Mouse (Mus musculus): ENCODE data around the gene Jade2.

Jade2 gene

DNA sequence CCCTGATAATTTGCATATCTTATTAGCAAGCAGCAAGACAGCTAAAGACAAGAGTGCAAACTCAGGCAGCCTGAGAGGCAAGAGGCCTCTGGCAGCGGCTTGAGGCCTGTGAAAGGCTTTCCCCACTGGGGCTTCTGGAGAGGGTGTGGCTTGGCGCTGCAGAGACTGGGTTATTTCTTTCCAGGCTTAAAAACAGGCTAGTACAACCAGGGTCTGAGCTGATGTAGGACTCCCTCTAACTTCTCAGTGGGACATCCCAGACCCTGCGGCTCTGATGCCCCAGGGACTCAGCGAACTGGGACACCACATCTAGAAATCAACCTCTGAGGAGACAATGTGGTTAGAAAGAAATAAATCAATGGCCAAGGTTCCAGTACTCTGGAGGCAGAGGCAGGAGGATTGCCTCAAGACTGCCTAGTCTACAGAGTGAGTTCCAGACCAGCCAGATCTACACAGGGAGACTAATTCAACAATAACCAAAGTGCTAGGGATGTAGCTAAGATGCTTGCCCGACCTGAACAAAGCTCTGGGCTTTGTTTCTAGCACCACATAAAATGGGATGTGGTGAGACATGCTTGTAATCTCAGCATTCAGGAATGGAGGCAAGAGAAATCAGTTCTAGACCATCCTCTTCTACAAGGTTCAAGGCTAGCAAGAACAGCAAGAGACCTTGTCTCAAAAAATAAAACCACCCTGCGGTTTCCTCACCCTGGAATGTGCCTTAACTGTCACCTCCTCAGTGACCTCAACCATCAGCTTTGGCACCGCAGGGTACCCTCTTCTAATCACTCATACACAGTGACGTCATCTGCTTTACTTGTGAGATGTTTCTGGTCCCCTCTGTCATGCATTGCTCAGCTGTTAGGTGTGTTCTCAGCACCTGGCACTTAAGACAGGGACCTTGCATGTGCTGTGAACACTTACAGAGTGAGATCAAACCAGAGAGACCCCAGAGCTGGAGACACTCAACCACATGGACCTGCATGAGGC, 20.0 kb downstream of the Jade2 start:
- in situ Hi-C loops (cut with MboI; ENCODE audit: unreplicated experiment in 2 of 2) = no loop called here

DNA sequence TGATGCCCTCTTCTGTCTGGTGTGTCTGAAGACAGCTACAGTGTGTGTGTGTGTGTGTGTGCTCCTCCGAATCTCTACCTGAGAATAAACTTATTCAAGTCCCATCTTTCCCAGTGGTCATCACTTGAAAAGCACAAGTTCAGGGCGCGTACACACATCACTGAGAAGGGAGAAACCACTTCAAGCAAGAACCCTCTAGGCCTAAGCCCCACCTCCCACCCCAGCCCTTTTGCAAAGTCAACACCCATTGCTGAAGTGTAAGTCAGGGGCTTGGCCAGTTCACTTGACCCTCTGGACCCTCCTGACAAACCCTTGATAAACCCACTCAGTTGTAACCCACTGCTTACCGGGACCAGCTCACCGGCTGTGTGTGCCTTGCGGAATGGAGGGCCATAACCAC, 20.9 kb downstream of the Jade2 start:
- in situ Hi-C loops (cut with MboI; ENCODE audit: unreplicated experiment in 2 of 2) = no loop called here

DNA sequence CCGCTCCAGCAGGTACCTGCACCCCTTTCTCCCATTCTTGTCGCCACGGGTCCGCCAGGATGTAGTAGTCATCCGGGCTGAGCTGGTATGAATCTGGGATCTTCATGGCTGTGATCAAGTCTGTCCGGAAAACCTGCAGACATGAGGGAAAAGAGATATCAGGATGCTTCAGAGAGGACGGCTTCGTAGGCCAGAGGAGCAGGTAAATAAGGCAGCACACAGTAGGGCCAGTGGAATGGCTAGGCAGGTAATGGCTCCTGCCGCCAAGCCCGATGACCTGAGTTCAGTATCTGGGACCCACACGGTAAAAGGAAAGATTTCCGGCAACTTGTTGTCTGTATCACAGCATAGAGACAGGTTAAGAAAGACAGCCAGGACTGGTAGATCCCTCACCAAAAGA, 21.9 kb downstream of the Jade2 start:
- in situ Hi-C loops (cut with MboI; ENCODE audit: unreplicated experiment in 2 of 2) = no loop called here

DNA sequence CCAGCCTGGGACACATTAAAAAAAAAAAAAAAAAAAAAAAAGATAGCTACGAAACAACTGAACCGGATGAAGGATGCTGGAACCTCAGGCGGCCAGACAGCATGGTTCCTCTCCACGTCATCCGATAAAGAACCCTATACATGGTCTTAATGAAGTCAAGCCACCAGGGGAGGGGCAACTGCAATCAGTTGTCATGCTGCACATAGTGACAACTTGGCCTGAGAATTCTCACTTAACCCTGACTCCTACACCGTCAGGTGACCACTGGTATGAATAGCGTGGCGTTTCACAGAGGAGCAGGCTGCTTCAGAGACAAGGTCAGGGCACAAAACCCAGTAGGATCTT, 23.4 kb downstream of the Jade2 start:
- in situ Hi-C loops (cut with MboI; ENCODE audit: unreplicated experiment in 2 of 2) = no loop called here

DNA sequence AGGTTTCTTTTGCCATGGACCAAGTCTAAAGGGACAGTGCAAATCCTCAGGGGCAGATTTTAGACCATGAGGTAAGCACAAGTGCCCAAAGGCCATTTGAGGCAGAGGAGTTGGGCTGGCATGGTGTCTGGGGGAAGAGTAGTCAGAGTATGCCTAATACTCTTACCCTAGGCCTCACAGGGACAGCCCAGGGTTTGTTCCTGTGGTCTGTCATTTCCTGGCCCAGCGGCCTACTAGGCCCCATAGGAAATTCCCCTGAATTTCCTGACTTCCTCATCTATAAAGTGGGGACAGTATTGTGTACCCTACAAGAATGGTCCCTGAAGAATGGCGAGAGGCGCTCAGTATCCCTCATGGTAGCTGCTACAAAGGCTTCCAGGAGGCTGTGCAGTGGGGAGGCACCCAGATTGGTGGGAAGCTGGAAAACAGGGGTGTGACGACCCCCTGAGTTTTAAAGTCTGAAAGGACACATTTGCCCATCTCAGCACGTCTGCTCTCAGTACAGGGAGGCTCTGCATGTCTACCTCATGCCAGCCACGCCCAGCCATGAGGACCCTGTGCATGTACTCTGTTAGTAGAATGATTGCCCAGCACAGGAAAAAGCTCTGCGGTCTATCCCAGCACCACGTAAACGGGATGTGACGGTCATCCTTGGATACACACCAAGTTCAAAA, 23.9 kb downstream of the Jade2 start:
- in situ Hi-C loops (cut with MboI; ENCODE audit: unreplicated experiment in 2 of 2) = no loop called here

DNA sequence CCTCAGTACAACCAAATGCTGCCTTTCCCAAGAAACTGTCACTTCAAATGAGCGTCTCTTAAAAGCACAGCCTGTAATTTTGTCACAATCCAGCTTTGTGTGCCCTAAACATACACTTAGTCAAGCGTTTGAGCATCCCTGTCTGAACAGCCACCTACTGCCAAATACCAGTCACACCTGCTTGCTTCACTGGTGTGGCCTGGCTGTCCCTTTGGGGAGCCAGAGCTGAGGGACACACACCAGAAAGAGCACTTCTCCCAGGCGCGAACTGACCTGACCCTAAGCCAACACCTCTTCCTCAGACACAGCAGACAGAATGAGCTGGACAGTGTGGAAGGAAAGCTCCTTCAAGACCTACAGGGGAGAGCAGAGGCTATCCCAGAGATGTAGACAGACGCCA, 24.5 kb downstream of the Jade2 start:
- in situ Hi-C loops (cut with MboI; ENCODE audit: unreplicated experiment in 2 of 2) = no loop called here

DNA sequence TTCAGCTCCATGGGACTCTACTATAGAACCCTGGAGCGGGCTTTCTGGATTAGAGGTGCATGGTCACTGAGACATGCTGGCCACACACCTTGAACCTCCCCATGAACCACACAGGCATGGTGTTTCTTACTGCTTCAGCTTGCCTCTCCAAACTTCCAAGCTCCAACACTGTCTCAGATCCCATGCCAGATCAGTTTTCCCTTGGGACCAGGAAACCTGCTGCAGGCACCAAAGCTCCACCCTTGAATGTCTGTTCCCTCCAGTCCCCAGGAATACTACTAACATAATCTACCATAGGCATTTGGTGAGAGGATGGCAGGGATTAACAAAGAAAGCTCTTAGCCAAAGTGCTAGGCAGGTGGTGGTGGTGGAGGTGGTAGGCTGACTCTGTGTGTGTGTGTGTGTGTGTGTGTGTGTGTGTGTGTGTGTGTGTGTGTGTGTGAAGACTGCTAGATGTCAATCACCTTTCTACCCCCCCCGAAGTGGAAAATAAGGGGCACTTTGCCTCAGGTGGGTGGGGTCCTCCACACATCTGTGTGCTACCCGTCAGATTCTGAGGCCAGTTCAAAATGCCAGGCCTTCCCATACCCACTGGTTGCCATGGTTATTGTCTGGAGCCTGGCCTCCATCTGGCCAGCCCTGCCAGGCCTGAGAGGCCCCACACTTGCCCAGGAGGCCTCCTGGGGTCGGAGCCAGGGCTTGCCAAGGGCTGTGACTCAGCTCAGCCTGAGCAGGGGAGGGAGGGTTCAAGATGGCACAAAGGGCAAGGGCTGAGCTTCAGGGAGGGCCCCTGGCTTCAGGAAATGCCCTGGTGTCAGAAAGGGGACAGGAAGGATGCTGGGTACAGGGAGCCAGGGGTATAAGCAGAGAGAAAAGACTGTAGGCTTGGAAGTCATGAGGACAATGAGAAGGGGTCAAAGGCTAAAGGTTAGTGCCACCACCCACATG, 25.2 kb downstream of the Jade2 start:
- in situ Hi-C loops (cut with MboI; ENCODE audit: unreplicated experiment in 2 of 2) = no loop called here

DNA sequence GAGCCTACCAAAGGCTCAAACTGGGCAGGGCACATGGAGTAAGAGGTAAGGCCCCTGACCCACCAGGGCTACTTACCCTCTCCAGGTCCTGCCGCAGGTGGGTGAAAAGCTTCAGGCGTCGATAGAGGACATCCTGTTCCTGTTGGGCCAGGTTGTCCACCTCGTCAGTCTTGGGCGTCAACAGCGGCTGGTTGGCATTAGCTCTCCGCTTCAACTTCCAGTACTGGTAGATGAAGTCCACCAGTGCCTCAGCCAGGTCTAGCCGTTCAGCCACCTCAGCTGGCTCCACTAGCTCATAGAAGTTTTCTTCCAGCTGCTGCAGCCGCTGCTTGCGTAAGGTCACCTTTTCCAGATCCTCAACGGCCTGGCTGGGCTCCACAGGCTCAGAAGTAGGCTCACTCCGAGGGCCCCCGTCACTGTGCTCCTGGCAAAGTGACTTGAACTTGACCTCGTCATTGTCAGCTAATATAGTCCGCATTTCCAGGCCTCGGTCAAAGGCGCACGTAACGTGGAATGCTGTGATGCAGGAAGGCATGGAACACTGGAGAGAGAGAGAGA, 32.5 kb downstream of the Jade2 start:
- in situ Hi-C loops (cut with MboI; ENCODE audit: unreplicated experiment in 2 of 2) = loop anchor here (5.0 to 25.0 kb wide), 4 partner anchors 147 to 520 kb away; no protein-coding TSS in a partner anchor

DNA sequence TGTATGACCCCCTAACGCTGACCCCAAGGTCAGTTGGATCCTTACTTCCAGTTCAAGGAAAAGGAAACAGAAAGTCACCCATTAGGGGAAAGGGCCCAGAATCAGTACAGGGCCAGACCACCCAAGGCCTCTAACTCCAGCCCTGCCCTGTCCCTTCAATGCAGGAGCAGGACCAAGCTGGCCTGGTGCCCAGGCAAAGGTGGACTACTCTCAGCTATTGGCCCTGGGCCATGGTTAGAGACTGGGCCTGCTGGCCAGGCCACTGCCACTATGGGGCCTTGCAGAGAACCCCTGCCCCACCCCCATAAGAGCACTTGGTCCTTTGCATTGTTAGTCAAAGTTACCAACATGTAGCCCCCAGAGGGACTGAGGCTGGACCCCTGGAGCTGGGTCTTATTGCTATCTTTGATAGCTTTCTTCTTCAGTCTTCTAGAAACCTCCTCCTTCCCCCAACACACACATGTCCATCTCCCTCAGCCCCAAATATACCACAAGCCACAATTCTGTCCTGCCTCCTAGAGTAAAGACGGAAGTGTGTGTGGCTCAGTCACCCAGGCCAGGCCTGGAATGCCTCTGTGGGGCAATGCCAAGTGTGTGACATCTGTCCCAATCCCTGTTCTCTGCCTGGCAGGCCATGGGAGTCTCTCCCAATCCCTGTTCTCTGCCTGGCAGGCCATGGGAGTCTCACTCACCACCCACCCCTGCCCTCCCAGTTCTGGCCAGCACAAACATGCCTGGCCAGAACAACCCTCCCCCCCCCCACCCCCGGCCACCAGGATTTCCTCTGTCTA, 33.3 kb downstream of the Jade2 start:
- in situ Hi-C loops (cut with MboI; ENCODE audit: unreplicated experiment in 2 of 2) = loop anchor here (5.0 to 25.0 kb wide), 4 partner anchors 148 to 521 kb away; no protein-coding TSS in a partner anchor

DNA sequence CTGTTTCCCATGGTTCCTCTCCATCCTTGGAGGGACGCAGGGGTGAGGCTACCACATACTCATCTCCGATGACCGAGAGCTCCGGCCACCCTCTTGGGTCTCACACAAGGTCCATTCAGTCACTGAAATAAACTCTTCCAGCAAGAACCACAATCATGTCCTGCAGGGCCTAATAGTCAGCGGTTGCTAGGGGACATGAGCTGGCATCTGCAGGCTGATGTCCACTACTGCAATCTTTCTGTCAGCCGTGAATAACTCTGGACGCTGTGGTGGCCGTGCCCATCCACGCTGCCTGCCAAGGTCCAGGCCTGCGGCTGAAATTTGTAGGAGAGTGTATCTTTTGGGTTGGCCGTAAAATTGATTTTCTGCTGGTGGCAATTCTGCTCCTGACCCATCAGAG, 34.2 kb downstream of the Jade2 start:
- in situ Hi-C loops (cut with MboI; ENCODE audit: unreplicated experiment in 2 of 2) = loop anchor here (5.0 to 25.0 kb wide), 4 partner anchors 149 to 522 kb away; no protein-coding TSS in a partner anchor

DNA sequence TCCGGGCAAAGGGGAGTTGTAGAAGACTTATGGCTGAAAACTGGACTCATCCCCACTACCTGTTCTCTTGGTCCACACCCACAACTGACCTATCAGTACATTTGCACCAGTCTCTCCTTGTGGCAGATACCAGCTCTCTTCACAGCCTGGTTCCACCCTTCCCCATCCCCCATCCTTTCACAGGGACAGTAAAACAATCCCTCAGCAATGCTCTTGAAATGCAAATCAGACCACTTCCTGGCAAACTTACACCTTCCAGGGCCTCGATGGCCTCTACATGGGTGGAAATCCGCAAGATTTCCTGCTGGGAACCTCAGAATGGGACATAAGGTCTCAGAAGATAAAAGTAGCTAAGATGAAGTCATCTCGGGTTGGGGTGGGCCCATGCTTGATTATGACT, 34.7 kb downstream of the Jade2 start:
- in situ Hi-C loops (cut with MboI; ENCODE audit: unreplicated experiment in 2 of 2) = loop anchor here (5.0 to 25.0 kb wide), 4 partner anchors 150 to 522 kb away; no protein-coding TSS in a partner anchor

DNA sequence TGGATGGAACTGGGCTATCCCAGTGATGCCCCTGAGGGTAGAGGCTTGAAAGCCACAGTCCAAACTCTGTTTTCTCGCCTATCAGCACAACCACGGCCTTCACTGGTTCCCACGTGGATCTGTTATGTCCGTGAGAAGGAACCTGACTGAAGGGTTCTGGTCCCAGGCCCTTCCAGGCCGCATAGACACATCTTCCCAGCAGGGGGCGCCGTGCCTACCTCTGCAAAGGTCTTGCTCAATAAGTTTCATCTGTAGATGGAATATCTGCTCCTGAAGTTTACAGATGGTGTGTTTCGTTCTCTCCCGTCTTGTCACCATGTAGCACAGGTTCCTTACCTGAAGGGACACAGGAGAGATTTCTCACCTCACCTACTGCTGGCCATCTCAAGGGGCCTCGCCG, 36.6 kb downstream of the Jade2 start:
- in situ Hi-C loops (cut with MboI; ENCODE audit: unreplicated experiment in 2 of 2) = loop anchor here (5.0 to 25.0 kb wide), 4 partner anchors 151 to 524 kb away; no protein-coding TSS in a partner anchor

DNA sequence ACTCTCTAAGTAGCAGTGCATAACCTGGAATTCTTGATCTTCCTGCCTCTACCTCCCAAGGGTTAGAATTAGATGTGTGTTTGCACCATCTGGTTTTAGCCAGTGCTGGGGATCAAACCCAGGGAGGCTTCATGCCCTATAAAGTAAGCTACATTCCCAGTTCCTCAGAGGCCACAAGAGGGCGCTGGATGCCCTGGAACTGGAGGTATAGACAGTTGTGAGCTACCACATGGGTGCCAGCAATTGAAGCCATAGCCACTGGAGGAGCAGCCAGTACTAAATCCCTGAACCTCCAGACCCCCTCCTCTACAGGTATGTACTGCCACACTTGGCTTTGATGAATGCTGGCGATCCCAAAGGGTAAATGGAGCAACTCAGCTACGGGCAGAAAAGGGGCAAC, 37.5 kb downstream of the Jade2 start:
- in situ Hi-C loops (cut with MboI; ENCODE audit: unreplicated experiment in 2 of 2) = loop anchor here (5.0 to 25.0 kb wide), 7 partner anchors 32 to 525 kb away; partner anchors contain the start of gene Cdkn2aipnl (in 1 of the 2)

DNA sequence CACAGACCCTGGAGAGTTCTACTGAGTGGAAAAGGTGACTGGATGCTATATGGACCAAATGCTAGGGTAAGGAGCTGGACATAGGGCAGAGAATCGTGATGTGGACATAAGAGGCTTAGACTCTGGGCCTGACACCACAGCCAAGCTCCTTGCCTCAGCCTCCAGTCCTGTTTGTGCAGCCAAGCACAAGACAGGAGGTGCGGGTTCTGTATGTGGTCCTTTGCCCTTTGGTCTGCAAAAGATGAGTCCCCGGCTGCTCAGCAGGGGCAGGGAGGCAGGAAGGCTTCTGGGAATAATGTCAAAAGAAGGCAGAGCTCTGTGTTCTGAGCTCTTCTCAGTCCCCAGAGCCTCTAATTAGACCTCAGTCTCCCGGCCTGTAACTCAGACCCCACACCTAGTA, 38.6 kb downstream of the Jade2 start:
- in situ Hi-C loops (cut with MboI; ENCODE audit: unreplicated experiment in 2 of 2) = loop anchor here (5.0 to 25.0 kb wide), 4 partner anchors 33 to 518 kb away; partner anchors contain the start of gene Cdkn2aipnl (in 1 of the 2)

DNA sequence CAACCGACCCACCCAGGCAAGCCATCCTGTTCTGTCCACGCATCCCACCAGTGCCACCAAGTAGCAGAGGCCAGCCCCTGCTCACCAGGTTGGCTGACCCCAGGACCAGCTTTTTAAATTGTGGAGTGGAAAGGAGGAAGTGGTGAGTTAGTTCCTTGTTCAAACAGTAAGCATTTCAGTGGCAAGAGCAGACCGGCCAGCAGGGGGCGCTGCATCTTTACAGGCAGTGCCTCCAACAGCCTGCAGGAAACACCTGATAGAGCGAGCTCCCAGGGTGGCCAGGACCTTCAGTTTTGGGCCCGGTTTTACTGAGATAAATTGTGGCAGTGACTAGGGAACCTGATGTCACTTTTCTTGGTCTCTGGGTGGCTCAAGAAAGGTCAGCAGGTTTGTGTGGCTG, 39.7 kb downstream of the Jade2 start:
- in situ Hi-C loops (cut with MboI; ENCODE audit: unreplicated experiment in 2 of 2) = loop anchor here (5.0 to 25.0 kb wide), 4 partner anchors 35 to 520 kb away; partner anchors contain the start of gene Cdkn2aipnl (in 1 of the 2)

DNA sequence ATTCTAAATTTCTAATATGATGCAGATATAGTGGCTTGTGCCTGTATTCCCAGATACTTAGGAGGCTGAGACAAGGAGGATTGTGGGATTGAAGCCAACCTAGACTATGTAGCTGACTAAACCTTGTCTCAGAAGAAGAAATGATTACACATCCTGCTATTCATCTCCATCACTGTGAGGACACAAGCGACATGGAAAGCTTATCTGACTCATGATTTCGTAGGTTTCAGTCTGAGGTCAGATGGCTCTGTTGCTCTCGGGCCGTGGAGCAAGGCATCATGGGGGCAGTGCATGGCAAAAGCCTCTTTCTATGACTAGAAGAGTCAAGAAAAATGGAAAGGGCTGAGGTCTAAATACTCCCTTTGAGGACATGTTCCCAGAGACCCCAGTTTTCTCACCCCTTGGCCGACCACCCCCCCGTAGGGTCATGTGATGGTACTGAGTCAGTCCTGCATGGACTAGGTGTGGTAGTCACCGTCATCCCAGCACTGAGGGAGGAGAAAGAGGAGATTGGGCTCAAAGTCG, 45.4 kb downstream of the Jade2 start:
- in situ Hi-C loops (cut with MboI; ENCODE audit: unreplicated experiment in 2 of 2) = loop anchor here in 1 of 2 experiments (25.0 kb wide), 1 partner anchor 525 kb away; no protein-coding TSS in a partner anchor

DNA sequence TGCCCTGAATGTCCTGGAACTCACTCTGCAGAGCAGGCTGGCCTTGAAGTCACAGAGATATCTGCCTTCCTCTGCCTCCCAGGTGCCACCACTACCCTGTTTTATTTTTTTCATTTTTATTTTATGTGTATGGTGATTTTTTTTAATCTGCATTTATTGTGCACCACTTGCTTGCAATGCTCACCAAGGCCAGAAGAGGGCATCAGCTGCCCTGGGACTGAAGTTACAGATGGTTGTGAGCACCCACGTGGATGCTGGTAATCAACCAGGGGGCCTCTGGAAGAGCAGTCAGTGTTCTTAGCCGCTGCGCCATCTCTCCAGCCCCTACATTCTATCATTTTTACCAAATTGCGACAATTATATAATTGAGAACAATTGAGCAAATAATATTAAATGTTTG, 46.2 kb downstream of the Jade2 start:
- in situ Hi-C loops (cut with MboI; ENCODE audit: unreplicated experiment in 2 of 2) = loop anchor here in 1 of 2 experiments (25.0 kb wide), 1 partner anchor 526 kb away; no protein-coding TSS in a partner anchor

DNA sequence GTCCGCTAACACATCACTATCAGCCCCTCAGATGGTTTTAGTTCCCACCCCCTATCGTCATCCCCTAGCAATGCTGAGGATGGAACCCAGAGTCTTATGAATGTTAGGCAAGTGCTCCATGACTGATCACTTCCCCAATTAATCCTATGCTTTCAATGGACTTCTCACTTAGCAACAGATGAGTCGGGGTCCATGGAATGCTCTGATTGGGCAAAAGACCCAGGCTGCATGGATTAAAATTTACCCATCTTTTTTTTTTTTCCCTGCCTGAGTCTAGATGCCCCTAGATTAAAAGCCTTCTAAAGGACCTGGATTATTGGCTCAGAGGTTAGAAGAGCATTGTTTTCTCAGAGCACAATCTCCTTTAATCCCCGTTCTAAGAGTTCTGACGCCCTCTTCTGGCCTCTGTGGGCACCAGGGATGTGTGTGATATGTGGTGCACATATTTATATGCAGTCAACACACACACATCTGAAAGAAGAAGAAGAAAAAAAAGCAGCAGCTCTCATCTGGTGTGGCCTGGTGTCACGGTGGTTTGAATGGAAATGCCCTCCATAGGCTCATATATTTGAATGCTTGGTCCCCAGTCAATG, 47.7 kb downstream of the Jade2 start:
- in situ Hi-C loops (cut with MboI; ENCODE audit: unreplicated experiment in 2 of 2) = loop anchor here in 1 of 2 experiments (25.0 kb wide), 1 partner anchor 528 kb away; no protein-coding TSS in a partner anchor

Measured in v-Abl transformed pro-B cells (cell line).